Mouse (Mus musculus) cerebellum, adult 2 months (tissue): ENCODE results near the gene Cbfa2t3. TPM values are rescaled to one million over a fixed set of nuclear protein-coding genes. Genes with fewer than 3 reads are reported as not detected.

ENCODE experiments used
- DNase-seq, 2 experiments: peaks; one replicate each; pipeline ENCODE4 v3.0.0; 2021
- H3K27ac ChIP-seq: fragments of 200-500 bp; 2 replicates; pipeline ENCODE4 v1.5.1; 2012; ENCODE audit warnings: low read length, control low read depth, inconsistent platforms; ENCODE audit not compliant: insufficient read depth
- H3K27me3 ChIP-seq: fragments of 200-500 bp; 2 replicates; pipeline ENCODE4 v1.6.1; 2012; ENCODE audit warnings: inconsistent platforms, mild to moderate bottlenecking, low read length, moderate library complexity; ENCODE audit not compliant: control insufficient read depth, insufficient read depth
- H3K4me1 ChIP-seq: fragments of 200-500 bp; 2 replicates; pipeline ENCODE4 v1.6.1; 2011; ENCODE audit warnings: low read length; ENCODE audit not compliant: control insufficient read depth, insufficient read depth
- H3K4me3 ChIP-seq: fragments of 200-500 bp; replicated peaks from 2 replicates; pipeline ENCODE3; 2011; ENCODE audit warnings: mild to moderate bottlenecking, low read depth, low read length, control low read depth; ENCODE audit not compliant: insufficient read depth
- CTCF ChIP-seq: fragments of 200-500 bp; IDR thresholded peaks from 2 replicates; pipeline ENCODE4 v1.5.1; 2011; ENCODE audit warnings: low read depth, mild to moderate bottlenecking, control low read depth, low read length, moderate library complexity, borderline replicate concordance; ENCODE audit not compliant: insufficient read depth
- POLR2A ChIP-seq: fragments of 200-500 bp; IDR thresholded peaks from 2 replicates; pipeline ENCODE4 v1.6.1; 2011; ENCODE audit warnings: low read length, control low read depth, borderline replicate concordance; ENCODE audit not compliant: insufficient read depth
- WGBS: fragments of 180-500 bp; shearing (Covaris S2); methylation state at CpG from one replicate; pipeline ENCODE4 v1.1.7; 2018; 5-methylcytosine and 5-hydroxymethylcytosine counted together
- polyA plus RNA-seq: library from polyadenylated mRNA; depleted of rRNA; stranded (reverse); fragments of >200 nt; gene quantifications from 2 replicates; pipeline ENCODE4 v1.2.3, GENCODE M21; 2012

Cbfa2t3 gene
- polyA plus RNA-seq, 1 experiment = 17.7 TPM

- Histone ChIP-seq H3K4me3 (peak overlapping the region; percentile 22), H3K4me1 (peaks cover 65% of the 10 kb centered on the region), H3K27me3 (no peaks in the 10 kb centered on the region), H3K27ac (peak overlapping the region; percentile 27; the same call in 1 of the 2 replicates)
- 16% methylated on average over 12 of the region's 12 CpGs for WGBS
- TF ChIP-seq CTCF (no peak), POLR2A (no peak)
- peak; percentile 51 to 52 for DNase-seq
Observed at GRCm38 (mm10) chr8:122673989-122674388, 24.9 kb downstream of the Cbfa2t3 start.

DNA sequence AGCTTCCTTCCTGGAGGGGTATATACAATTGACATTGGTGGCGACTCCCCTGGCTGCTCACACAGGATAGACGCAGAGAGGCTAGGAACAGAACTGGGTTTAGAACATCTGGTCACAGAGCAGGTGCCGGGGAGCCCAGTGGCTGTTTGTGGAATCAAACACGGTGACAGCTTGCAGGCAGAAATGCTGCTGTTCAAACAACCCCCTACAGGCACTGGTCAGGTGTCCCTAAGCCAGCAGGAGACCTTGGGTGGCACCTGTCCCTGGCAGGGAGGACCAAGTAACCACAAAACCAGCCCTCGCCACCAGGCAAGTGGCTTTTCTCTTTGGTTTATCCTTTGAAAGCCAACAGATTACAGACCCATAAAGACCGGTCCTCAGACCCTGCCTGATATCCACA, 27.0 kb downstream of the Cbfa2t3 start:
- TF ChIP-seq CTCF (no peak), POLR2A (no peak)
- no peak for DNase-seq
- WGBS = 30% methylated on average over 6 of the region's 6 CpGs
- no peak overlapping the region for H3K4me3 ChIP-seq
- no peak overlapping the region for H3K27ac ChIP-seq
- H3K27me3 ChIP-seq = no peaks in the 10 kb centered on the region
- H3K4me1 ChIP-seq = peaks cover 81% of the 10 kb centered on the region

- TF ChIP-seq CTCF (no peak), POLR2A (no peak)
- no peak overlapping the region for H3K27ac ChIP-seq
- H3K27me3 ChIP-seq = no peaks in the 10 kb centered on the region
- peaks cover 93% of the 10 kb centered on the region for H3K4me1 ChIP-seq
- H3K4me3 ChIP-seq = no peak overlapping the region
- WGBS = 38% methylated on average over 3 of the region's 3 CpGs
- no peak for DNase-seq
Observed at GRCm38 (mm10) chr8:122670718-122671117, 28.2 kb downstream of the Cbfa2t3 start.

DNA sequence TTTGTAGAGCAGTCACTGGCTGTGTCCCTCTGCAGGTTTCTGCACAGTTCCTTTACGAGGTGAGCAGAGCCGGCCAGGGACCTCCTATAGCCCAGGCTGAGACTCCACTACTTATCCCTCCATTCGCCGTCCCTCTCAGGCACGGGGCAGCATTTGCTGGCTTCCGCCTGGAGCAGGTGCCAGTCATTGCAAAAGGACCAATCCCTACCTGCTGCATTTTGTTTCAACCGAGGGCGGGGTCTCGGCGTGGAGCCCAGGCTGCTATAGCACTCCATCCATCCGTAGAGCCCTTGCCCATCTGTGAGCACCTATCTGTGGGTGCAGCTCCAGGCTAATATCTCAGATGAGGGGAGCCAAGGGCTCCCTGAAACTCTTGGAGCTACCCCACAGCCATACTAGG, 28.9 kb downstream of the Cbfa2t3 start:
- H3K27me3 ChIP-seq = no peaks in the 10 kb centered on the region

DNA sequence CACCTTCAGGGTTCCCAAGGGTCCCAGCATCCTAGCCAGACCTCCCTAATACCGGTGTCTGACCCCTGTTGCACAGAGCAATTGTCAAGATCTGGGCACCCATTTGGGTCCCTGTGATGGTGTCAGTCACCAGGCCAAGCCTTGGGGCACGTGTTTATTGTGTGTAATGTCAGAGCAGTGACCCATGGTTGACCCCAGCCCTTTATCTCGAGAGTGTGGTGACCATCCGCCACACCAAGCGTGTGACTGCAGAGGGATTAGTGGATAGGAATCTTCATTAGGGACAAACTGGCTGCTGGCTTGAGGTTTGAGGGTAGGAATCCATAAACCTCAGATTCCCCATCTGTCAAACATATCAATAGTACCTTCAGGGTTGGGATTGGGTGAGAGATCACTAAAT, 29.5 kb downstream of the Cbfa2t3 start:
- TF ChIP-seq CTCF = no peak
- no peak for TF ChIP-seq POLR2A
- 42% methylated on average over 5 of the region's 5 CpGs for WGBS
- DNase-seq = no peak
- Histone ChIP-seq H3K4me1 (peaks cover 92% of the 10 kb centered on the region), H3K4me3 (no peak overlapping the region), H3K27me3 (no peaks in the 10 kb centered on the region), H3K27ac (no peak overlapping the region)

More for the DNA sequence above, 28.9 kb downstream of the Cbfa2t3 start:
- 24% methylated on average over 11 of the region's 11 CpGs for WGBS
- H3K4me3 ChIP-seq = no peak overlapping the region
- no peak for TF ChIP-seq POLR2A
- TF ChIP-seq CTCF = no peak
- H3K4me1 ChIP-seq = peaks cover 92% of the 10 kb centered on the region
- peak in 1 of 2 experiments; percentile 37 for DNase-seq
- no peak overlapping the region for H3K27ac ChIP-seq

DNA sequence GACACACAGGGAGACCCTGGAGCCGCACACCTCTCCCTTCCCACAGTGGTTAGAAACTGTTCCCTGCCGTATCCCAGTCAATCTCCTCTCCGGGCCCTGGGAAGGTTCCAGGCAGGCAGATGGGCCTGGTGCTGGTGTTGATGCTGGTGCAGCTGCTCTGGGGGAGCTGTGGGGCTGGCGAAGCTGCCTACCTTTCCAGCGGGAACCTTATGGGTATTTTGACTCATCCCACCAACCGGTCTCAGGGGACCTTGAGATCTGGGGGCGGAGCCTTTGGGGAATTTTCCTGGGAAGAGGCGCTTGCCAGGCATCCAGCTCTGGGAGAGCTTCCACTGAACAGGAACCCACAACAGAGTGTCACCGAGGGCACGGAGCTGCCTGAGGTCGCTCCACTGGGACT, 31.1 kb downstream of the Cbfa2t3 start:
- DNase-seq = no peak
- H3K4me3 ChIP-seq = no peak overlapping the region
- 29% methylated on average over 11 of the region's 11 CpGs for WGBS
- H3K27me3 ChIP-seq = no peaks in the 10 kb centered on the region
- TF ChIP-seq CTCF = no peak
- TF ChIP-seq POLR2A = no peak
- peaks cover 89% of the 10 kb centered on the region for H3K4me1 ChIP-seq
- no peak overlapping the region for H3K27ac ChIP-seq

DNA sequence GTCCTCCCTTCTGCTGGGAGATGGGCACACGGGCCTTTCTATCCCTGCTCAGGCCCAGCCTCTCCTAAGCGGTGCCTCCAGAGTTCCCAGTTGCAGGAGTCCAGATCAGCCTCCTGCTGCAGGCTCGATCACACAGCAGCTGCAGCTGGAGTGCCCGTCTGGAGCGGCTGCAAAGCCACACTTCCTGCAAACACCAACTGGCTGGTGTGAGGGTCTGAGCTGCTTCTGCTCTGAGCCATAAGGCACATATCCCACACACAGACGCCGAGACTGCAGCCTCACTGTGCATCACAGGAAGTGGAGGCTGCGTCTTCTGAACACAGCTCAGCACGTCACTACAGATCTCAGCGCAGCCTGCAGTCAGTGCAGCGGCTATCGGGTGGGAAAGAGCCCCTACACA, 32.1 kb downstream of the Cbfa2t3 start:
- DNase-seq = no peak
- H3K4me3 ChIP-seq = no peak overlapping the region
- TF ChIP-seq POLR2A = no peak
- TF ChIP-seq CTCF = no peak
- no peaks in the 10 kb centered on the region for H3K27me3 ChIP-seq
- peak overlapping the region; percentile 13; the same call in 1 of the 2 replicates for H3K27ac ChIP-seq
- WGBS = 35% methylated on average over 12 of the region's 12 CpGs
- peaks cover 86% of the 10 kb centered on the region for H3K4me1 ChIP-seq

DNA sequence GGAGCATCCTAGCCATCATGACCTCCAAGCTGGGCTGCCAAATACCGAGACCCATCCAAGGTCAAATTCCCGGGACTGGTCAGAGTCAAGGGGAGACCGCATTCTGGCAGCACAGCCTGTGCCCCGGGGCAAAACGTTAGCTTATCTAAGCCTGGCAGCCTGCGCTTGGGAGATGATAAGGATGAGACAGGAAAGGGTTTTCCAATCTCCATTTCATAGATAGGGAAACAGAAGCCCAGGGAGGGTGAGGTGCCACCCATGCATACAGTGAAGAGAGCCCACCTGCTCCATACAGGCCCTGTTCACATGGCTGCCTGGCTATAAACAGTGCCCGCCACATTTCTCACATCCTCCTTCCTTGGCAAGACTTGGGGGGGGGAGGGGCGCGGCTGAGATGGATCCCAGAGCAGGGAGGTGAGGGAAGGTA, 32.6 kb downstream of the Cbfa2t3 start:
- TF ChIP-seq CTCF = no peak
- no peak for TF ChIP-seq POLR2A
- H3K4me1 ChIP-seq = peaks cover 87% of the 10 kb centered on the region
- no peak overlapping the region for H3K4me3 ChIP-seq
- peak overlapping the region; percentile 13; the same call in 1 of the 2 replicates for H3K27ac ChIP-seq
- 11% methylated on average over 9 of the region's 9 CpGs for WGBS
- DNase-seq = no peak
- H3K27me3 ChIP-seq = no peaks in the 10 kb centered on the region
